Mouse (Mus musculus): ENCODE results near the gene Ikbip. TPM values are rescaled to one million over a fixed set of nuclear protein-coding genes. Genes with fewer than 3 reads are reported as not detected.

Ikbip gene
- total RNA-seq, 2 experiments from 2014 or later = 14.1 to 35.7 TPM

Other genes with a start within 250 kb of the Ikbip start
- 63.4 and 87.2 TPM in 2 replicates for gene Apaf1, start 170 bp upstream of the Ikbip start, total RNA-seq (2014; fragmentation: Nextera tagmentation)
- gene Apaf1, start 170 bp upstream of the Ikbip start, total RNA-seq (2017) = 29.6 and 36.4 TPM in 2 replicates
- gene Slc25a3, start 41.1 kb downstream of the Ikbip start, total RNA-seq (2014; fragmentation: Nextera tagmentation) = 534 and 562 TPM in 2 replicates
- gene Slc25a3, start 41.1 kb downstream of the Ikbip start, total RNA-seq (2017) = 175 and 228 TPM in 2 replicates
- gene Tmpo, start 98.4 kb downstream of the Ikbip start, total RNA-seq (2014; fragmentation: Nextera tagmentation) = 186 and 211 TPM in 2 replicates
- 339 and 445 TPM in 2 replicates for gene Tmpo, start 98.4 kb downstream of the Ikbip start, total RNA-seq (2017)

Measured in granulocyte monocyte progenitor cell, adult 5-6 weeks (primary cell).